Mouse (Mus musculus): ENCODE measurements around the gene Myo7a. TPM values are rescaled to one million over a fixed set of nuclear protein-coding genes. Genes with fewer than 3 reads are reported as not detected.
A peak's percentile ranks its signal among the peaks of the same experiment; 100 is the strongest.

The Myo7a gene
- total RNA-seq, 2 experiments from 2014 or later = 4.2 to 5.4 TPM

- no peak for DNase-seq
These were observed 16.8 kb downstream of the Myo7a start for GRCm38 (mm10) chr7:98102488-98102887.

DNA sequence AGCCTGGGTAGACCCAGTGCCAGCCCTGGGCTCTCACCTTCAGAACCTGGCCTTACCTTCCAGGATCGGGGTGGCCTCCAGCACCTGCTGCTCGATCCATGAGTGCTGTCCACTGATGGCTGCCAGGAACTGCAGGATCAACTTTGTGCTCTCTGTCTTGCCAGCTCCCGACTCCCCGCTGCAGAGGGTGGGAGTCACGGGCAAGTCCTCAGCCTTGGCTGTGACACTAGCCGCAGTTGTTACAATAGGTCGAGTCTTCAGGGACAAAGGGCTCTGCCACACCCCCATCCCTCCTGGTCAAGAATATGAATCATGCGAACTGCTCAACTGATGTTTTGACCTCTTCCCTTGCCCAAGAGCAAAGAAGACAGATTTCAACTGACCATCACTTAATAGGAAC, 21.8 kb downstream of the Myo7a start:
- no peak for DNase-seq

DNA sequence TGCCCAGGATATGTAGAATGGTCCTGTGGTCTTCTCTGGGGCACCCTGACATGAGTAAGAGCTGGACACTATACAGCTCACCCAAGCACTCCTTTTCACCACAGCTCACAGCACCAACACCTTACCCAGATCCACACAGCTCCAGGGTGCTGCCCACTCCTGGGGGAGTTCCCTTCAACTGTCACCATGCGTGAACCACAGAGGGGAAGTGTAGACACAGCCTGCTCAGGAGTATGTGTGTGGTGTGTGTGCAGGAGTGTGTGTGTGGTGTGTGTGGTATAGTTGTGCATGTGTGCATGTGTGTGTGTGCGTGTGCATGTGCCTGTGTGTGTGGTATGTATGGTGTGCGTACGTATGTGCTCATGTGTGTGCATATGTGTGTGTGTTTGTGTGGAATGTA, 23.5 kb downstream of the Myo7a start:
- DNase-seq = no peak

- DNase-seq = no peak
These were observed 33.0 kb downstream of the Myo7a start for GRCm38 (mm10) chr7:98086346-98086745.

DNA sequence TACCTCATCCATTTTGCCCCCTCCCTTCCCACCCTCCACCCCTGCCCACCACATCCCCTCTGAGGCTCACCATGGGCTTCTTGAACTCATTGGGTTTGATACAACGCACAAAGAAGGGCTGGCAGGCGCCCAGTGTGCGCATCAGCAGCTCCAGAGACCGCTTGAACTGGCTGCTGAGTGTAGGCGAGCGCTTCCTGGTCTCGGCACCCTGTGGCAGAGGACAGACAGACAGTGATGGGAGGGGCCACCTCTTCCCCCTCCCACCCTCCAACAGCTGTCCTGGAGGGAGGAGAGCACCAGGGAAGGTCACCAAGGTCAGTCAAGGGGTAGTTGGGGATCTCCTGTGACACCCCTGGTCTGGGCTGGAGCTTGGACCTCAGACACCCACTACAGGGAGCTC, 34.0 kb downstream of the Myo7a start:
- DNase-seq = no peak

DNA sequence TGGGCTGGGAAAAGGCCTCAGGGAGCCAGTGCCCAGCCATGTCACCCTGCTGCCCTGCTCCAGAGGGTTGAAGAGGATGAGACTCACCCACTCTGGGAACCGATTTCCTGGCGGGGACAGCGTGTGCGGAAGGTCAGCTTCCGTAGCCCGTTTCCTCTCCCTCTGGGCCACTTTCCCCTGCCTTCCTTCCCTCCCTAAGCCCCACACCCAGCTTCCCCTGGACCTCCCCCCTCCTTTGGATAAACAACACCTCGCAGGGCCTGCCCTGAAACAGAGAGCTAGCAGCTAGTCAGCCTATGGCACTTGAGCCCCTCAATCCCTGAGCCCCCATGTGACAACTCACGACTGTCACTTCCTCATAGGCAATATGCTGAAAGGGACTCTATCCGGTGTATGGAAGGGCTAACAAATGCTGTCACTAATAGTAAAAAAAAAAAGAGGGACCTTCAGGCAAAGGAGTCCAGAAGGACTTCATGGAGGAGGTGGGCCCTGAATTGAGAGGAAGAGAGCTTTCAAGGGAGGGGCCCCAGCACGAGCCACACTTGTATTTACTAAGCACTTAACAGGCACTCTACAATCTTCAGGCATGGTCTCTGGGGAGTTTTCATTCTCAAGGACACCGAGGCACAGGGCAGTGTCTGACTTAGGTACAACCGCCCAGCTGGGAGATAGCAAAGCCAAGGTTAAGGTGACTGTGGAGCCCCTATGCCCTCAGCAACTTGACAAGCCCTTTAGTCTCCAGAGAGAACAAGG, 34.6 kb downstream of the Myo7a start:
- DNase-seq = no peak

DNA sequence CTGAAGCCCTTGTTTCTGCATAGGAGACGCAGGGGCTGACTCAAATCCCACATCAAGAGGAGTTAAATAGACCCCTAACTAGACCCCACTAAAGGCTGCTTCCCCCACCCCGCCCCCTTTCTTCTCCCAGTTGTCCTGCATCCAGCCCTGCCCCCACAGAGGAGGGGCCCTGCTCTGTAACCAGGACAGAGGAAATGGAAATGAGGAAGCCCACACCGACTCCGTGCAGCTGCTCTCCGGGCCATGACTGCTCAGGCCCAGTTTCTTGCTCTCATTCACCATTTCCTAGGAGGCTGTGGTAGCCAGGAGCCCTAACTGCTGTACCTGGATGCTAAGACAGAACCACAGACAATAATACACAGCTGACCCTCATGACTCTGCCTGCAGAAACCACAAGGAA, 36.9 kb downstream of the Myo7a start:
- DNase-seq = no peak

GRCm38 (mm10) chr7:98077453-98077852, 41.9 kb downstream of the Myo7a start:
- no peak for DNase-seq

DNA sequence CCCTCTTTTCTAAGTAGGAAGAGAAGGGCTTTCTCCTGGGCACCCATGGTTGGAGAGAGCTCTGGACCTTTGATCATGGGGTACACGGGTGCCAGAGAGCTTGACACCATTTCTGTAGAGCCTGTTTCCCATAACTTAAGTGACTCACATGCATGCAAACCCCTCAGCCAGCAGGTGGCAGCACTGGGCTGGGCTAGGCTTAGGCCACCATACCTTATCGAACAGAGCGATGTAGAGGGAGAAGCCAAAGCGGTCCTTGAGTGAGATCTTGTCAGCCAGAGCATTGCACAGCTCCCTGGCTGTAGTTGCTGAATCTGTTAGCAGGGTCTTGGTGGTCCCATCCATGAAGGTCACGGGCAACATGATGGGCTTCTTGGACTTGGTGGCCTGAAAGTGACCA, 47.7 kb downstream of the Myo7a start:
- peak; percentile 91 for DNase-seq

- no peak for DNase-seq
These were observed 53.1 kb downstream of the Myo7a start for GRCm38 (mm10) chr7:98066229-98066628.

DNA sequence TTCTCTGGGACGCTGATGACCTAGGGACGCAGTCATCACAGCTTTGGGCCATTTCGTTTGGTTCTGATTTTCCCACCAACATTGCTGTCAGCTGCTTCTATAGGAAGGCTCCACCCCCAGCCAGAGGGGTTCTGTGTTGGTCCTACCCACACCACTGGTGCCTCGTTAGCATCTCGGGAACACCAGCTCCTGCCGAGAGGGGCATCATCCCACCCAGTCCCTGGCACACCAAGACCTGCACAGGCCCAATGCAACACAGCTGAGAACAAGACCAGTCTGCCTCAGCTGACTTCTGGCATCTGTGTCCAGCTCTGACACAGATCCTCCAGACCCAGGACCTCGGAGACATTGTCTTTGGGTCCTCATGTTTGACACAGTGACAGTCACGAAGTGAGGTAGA, 64.4 kb downstream of the Myo7a start:
- no peak for DNase-seq

- no peak for DNase-seq
These were observed 64.9 kb downstream of the Myo7a start for GRCm38 (mm10) chr7:98054461-98054860.

DNA sequence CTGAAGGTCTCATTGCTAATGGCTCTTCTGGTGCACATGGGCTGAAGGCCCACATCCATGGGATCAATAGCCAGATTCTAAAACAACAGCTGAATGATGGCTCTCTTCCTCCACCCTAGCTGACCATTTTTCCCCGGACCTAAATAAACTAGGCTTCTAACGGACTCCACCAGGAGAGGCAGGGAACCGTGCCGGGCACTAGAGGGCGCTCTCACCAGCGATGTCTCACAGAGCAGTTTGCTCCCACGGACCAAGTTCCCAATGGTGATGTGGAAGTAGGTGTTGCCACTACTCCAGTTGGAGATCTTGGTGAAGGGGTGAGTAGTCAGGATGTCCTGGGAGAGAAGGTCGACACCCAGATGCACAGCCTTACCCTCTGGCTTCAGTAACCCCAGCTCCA, 67.3 kb downstream of the Myo7a start:
- DNase-seq = peak; percentile 72

DNA sequence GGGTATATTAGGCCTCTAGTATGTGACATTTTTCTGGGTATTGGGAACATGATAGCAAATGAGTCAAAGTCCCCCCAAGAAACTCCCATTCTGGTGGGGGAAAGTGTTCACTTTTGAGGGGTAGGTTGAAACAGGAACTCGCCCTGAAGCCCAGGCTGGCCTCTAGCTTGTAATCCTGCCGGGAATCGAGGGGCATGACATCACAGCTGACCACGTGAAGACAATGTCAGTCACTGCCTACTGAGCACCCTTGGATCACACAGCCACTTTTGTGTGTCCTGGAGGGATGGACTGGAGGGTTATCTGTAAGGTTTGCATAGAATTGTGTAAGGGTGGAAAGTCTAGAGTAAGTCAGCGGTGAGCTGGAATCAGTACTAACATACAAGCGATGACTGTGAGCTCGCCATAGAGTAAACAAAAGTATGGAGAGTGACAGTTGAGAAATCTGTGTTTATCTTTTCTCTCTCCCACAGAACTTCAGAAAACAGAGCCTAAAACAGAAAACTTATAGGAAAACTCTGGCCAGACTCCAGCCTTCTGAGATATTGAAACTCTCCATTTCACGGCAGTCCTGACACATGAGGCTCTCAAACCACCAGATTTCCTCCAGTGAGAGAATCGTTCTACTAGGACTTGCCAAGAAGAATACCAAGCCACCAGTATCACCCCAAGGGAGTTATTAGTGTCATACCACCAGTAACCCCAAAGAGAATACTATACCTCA, 71.1 kb downstream of the Myo7a start:
- no peak for DNase-seq

- no peak for DNase-seq
These were observed 116.7 kb downstream of the Myo7a start for GRCm38 (mm10) chr7:98002617-98003016.

Other genes starting within 250 kb of the Myo7a start
- gene Gdpd4, start 199.6 kb downstream of the Myo7a start, total RNA-seq (2021) = not detected
- gene Omp, start 26.0 kb upstream of the Myo7a start, total RNA-seq (2021) = under 1 TPM in 1 of 2 experiments, not detected in 1; 0.11 TPM
- 1 to 10 TPM; 2.0 to 2.2 TPM for gene Capn5, start 58.8 kb upstream of the Myo7a start, total RNA-seq (2021)
- gene B3gnt6, start 80.0 kb upstream of the Myo7a start, total RNA-seq (2021) = not detected
- 10 to 100 TPM; 18.0 to 22.0 TPM for gene Acer3, start 201.7 kb upstream of the Myo7a start, total RNA-seq (2021)
- 1 to 10 TPM; 8.7 to 9.2 TPM for gene Tsku, start 241.8 kb upstream of the Myo7a start, total RNA-seq (2021)